Mouse (Mus musculus): Measurements from ENCODE around the gene Gsn. TPM values are rescaled to one million over a fixed set of nuclear protein-coding genes. Genes with fewer than 3 reads are reported as not detected.

Gsn gene
- polyA plus RNA-seq, 1 experiment from 2014 or later = 1,007 TPM

DNA sequence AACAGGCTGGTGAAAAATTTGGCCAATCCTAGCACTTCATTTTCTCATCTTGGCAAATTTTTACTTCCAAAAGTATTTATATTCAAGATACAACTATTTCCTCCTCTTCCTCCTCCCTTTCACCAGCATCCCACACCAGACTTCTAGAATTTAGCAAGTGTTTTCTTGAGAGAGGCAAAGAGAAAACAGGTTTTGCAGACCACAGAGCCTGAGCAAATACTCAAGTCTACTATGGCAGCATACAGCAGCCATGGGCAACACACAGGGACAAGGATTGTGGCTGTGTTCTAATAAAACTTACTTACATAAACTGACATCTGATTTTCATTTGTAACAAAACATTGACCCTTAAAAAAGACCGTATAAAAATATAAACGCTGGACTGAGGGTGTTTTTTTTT lies 75.0 kb downstream of the Gsn start:
- 34% methylated on average over 2 of the region's 2 CpGs for WGBS

DNA sequence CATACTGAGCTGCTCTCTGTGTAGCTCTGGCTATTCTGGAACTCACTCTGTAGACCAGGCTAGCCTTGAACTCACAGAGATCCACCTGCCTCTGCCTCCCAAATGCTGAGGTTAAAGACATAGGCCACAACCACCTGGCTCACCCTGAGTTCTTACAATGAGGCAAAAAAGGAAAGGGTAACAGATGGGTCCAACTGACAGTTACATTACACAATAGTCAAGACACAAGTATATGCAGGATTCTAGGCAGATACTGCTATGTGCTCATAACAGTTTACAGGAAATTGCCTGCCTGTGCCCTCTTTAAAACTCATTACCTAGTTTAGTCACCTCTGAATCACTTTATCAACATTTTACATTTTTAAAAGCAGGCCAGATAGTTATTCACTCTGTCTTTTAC lies 77.5 kb downstream of the Gsn start:
- DNase-seq (ENCODE audit: low spot score) (peak; percentile 17), ATAC-seq (no peak)
- Histone ChIP-seq H3K36me3 (ENCODE audit: insufficient read depth, low read length) (no peaks in the 10 kb centered on the region), H3K4me2 (replicated peaks; ENCODE audit: low read depth, low read length) (peak overlapping the region; percentile 6; the same call in 1 of the 2 replicates), H3K9ac (replicated peaks; ENCODE audit: low read depth) (no peak overlapping the region), H3K27me3 (replicated peaks; ENCODE audit: insufficient read depth, low read length) (no peaks in the 10 kb centered on the region), H3K27ac (ENCODE audit: low read length) (no peak overlapping the region), H3K4me3 (ENCODE audit: low read depth, low read length) (no peak overlapping the region), H3K9me3 (ENCODE audit: low read length) (no peaks in the 10 kb centered on the region), H3K4me1 (ENCODE audit: insufficient read depth, low read depth, low read length) (peaks cover 16% of the 10 kb centered on the region)
- TF ChIP-seq EP300 (IDR thresholded peaks at IDR 0.05) (no peak), CTCF (IDR thresholded peaks at IDR 0.05) (no peak)

More for the DNA sequence above, 75.0 kb downstream of the Gsn start:
- H3K4me3 ChIP-seq (ENCODE audit: low read depth, low read length) = no peak overlapping the region
- no peak overlapping the region for H3K4me2 ChIP-seq (replicated peaks; ENCODE audit: low read depth, low read length)
- DNase-seq (ENCODE audit: low spot score) (peak; percentile 52), ATAC-seq (no peak)
- peaks cover 16% of the 10 kb centered on the region for H3K4me1 ChIP-seq (ENCODE audit: insufficient read depth, low read depth, low read length)
- H3K9me3 ChIP-seq (ENCODE audit: low read length) = no peaks in the 10 kb centered on the region
- H3K27me3 ChIP-seq (replicated peaks; ENCODE audit: insufficient read depth, low read length) = no peaks in the 10 kb centered on the region
- H3K27ac ChIP-seq (ENCODE audit: low read length) = no peak overlapping the region
- no peak overlapping the region for H3K9ac ChIP-seq (replicated peaks; ENCODE audit: low read depth)
- no peaks in the 10 kb centered on the region for H3K36me3 ChIP-seq (ENCODE audit: insufficient read depth, low read length)
- TF ChIP-seq CTCF (IDR thresholded peaks at IDR 0.05) (no peak), EP300 (IDR thresholded peaks at IDR 0.05) (no peak)

DNA sequence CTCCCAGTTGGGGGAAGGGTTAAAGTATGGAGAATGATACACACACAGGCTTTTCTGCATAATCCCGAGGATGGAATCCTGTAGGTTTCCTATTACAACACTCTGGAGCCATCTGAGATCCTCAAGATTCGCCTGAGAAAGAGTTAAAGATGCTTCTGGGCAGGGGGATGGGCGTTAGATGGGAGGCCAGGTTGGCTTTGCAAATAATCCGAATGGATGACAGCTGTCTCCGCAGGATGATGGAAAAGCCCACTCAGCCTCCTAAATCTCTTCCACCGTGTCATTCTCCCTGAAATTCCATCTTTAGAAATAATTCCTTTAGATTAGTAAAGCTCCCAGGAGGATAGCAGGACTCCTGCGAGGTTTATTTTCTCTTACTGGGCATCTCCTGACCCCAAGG lies 79.4 kb downstream of the Gsn start:
- 15% methylated on average over 7 of the region's 7 CpGs for WGBS
- TF ChIP-seq CTCF (IDR thresholded peaks at IDR 0.05) (no peak), EP300 (IDR thresholded peaks at IDR 0.05) (no peak)
- ATAC-seq (no peak), DNase-seq (ENCODE audit: low spot score) (no peak)
- Histone ChIP-seq H3K4me1 (ENCODE audit: insufficient read depth, low read depth, low read length) (peaks cover 16% of the 10 kb centered on the region), H3K9ac (replicated peaks; ENCODE audit: low read depth) (peak overlapping the region; percentile 67; the same call in 1 of the 2 replicates), H3K9me3 (ENCODE audit: low read length) (no peaks in the 10 kb centered on the region), H3K4me3 (ENCODE audit: low read depth, low read length) (peak overlapping the region; percentile 71), H3K36me3 (ENCODE audit: insufficient read depth, low read length) (no peaks in the 10 kb centered on the region), H3K27me3 (replicated peaks; ENCODE audit: insufficient read depth, low read length) (no peaks in the 10 kb centered on the region), H3K27ac (ENCODE audit: low read length) (no peak overlapping the region; the same call in 1 of the 2 replicates), H3K4me2 (replicated peaks; ENCODE audit: low read depth, low read length) (peak overlapping the region; percentile 93)

DNA sequence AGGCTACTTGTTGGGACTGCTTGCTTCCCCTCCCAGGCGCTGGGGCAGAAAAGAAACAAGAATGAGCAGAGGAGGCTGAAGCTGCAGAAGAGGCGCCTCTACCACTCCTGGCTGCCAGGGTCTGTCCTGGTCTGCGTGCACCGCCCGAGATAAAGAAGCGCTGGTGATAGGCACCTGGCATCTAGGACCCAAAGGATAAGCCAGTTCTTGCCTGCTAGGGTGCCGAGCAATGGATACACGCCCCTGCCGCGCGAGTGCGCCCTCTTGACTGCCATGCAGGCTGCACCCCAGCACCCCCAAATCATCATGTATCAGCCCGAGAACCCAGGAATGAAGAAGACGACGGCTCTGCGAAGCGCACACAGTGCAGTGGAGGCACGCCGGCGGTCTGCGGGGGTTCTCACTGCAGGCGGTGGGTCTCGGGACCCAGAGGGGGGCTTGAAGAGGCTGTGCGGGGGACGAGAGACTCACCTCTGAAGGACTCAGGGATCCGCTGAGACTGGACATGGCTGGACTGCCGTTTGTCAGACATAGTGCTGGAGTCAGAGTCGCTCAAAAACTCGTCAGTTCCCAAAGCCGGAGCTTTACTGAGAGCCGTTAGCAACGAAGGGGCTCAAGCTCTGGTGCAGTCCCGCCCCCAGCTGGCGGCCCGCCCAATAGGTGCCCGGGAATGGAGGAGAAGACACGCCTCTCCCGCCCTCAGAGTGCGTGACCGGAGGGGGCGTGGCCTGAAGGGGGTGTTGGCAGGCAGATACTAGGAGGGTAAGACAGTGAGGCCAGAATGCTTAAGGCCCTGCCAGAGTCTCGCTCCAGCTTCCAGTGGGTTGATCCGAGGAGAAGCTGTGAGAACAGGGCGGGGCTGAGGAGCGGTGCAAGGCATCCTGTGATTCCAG lies 80.5 kb downstream of the Gsn start, which contains the start of gene Stom:
TSS of gene Stom (minus strand) at position 589 of the 893 bp plus-strand sequence.
- peak within 1 kb of the TSS; percentile 93 for H3K4me2 ChIP-seq (replicated peaks; ENCODE audit: low read depth, low read length)
- under 1% methylated on average over 45 of the region's 45 CpGs for WGBS
- H3K36me3 ChIP-seq (ENCODE audit: insufficient read depth, low read length) = no peaks in the 10 kb centered on the region
- H3K4me1 ChIP-seq (ENCODE audit: insufficient read depth, low read depth, low read length) = peaks cover 16% of the 10 kb centered on the region
- peak within 1 kb of the TSS; percentile 93 for H3K27ac ChIP-seq (ENCODE audit: low read length)
- no peaks in the 10 kb centered on the region for H3K9me3 ChIP-seq (ENCODE audit: low read length)
- H3K27me3 ChIP-seq (replicated peaks; ENCODE audit: insufficient read depth, low read length) = no peaks in the 10 kb centered on the region
- peak within 1 kb of the TSS; percentile 71 for H3K4me3 ChIP-seq (ENCODE audit: low read depth, low read length)
- ATAC-seq = peak; percentile 98
- peak; percentile 98 for DNase-seq (ENCODE audit: low spot score)
- peak within 1 kb of the TSS; percentile 67 for H3K9ac ChIP-seq (replicated peaks; ENCODE audit: low read depth)
- peak; percentile 32; the same call in 1 of the 2 replicates for TF ChIP-seq CTCF (IDR thresholded peaks at IDR 0.05)
- TF ChIP-seq EP300 (IDR thresholded peaks at IDR 0.05) = no peak

DNA sequence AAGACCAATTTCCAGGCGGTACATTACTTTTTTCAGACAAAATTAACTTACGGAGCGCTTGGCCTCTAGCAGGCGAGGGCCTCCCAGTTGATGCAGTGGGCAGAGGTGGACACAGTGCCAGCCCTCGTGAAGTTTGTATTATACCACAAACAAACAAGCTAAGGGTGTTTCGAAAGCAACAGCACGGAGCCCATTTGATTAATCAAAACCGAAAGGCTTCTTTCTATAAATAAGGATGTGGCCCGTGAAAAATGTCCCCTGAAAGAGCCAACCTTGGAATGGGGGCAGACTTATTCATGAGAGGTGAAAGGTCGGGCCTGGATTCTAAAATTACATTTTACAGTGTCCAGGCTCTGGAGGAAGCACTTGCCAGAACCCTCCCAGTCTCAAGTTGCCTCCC lies 81.2 kb downstream of the Gsn start:
- peaks cover 16% of the 10 kb centered on the region for H3K4me1 ChIP-seq (ENCODE audit: insufficient read depth, low read depth, low read length)
- H3K4me2 ChIP-seq (replicated peaks; ENCODE audit: low read depth, low read length) = peak overlapping the region; percentile 93
- ATAC-seq = peak; percentile 2; the same call in 1 of the 2 replicates

DNA sequence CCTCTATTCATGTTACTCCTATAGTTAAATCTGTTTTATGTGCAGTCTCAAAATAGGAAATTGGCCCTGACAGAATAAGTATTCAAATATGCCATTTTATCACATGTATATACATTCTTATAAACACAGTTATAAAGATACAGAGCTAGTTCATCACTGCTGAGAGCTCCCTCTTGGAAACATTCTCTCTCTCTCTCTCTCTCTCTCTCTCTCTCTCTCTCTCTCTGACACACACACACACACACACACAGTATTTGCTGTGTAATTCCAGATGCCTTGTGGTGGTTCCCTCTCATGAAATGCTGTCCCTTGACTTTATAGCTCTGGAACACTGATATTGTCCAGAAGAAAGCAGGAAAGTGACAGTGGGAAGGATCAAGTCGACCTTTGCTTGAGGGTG lies 81.9 kb downstream of the Gsn start:
- WGBS = 55% methylated on average over 1 of the region's 1 CpGs
- Histone ChIP-seq H3K36me3 (ENCODE audit: insufficient read depth, low read length) (no peaks in the 10 kb centered on the region), H3K27ac (ENCODE audit: low read length) (peak overlapping the region; percentile 62)

More for the DNA sequence above, 81.2 kb downstream of the Gsn start:
- Histone ChIP-seq H3K27me3 (replicated peaks; ENCODE audit: insufficient read depth, low read length) (no peaks in the 10 kb centered on the region), H3K4me3 (ENCODE audit: low read depth, low read length) (peak overlapping the region; percentile 71; the same call in 1 of the 2 replicates), H3K9me3 (ENCODE audit: low read length) (no peaks in the 10 kb centered on the region), H3K9ac (replicated peaks; ENCODE audit: low read depth) (no peak overlapping the region), H3K27ac (ENCODE audit: low read length) (peak overlapping the region; percentile 77), H3K36me3 (ENCODE audit: insufficient read depth, low read length) (no peaks in the 10 kb centered on the region)
- TF ChIP-seq CTCF (IDR thresholded peaks at IDR 0.05) = no peak
- TF ChIP-seq EP300 (IDR thresholded peaks at IDR 0.05) = no peak
- 39% methylated on average over 10 of the region's 10 CpGs for WGBS
- DNase-seq (ENCODE audit: low spot score) = peak; percentile 50

More for the DNA sequence above, 81.9 kb downstream of the Gsn start:
- no peak for DNase-seq (ENCODE audit: low spot score)
- Histone ChIP-seq H3K27me3 (replicated peaks; ENCODE audit: insufficient read depth, low read length) (no peaks in the 10 kb centered on the region), H3K9ac (replicated peaks; ENCODE audit: low read depth) (no peak overlapping the region), H3K4me1 (ENCODE audit: insufficient read depth, low read depth, low read length) (peaks cover 11% of the 10 kb centered on the region), H3K4me3 (ENCODE audit: low read depth, low read length) (no peak overlapping the region), H3K4me2 (replicated peaks; ENCODE audit: low read depth, low read length) (no peak overlapping the region), H3K9me3 (ENCODE audit: low read length) (no peaks in the 10 kb centered on the region)
- ATAC-seq = no peak
- no peak for TF ChIP-seq CTCF (IDR thresholded peaks at IDR 0.05)
- no peak for TF ChIP-seq EP300 (IDR thresholded peaks at IDR 0.05)

Data from lung, postnatal 0 days (tissue).